Mouse (Mus musculus) small intestine, adult 2 months (tissue): ENCODE results near the gene Chd3. TPM values are rescaled to one million over a fixed set of nuclear protein-coding genes. Genes with fewer than 3 reads are reported as not detected.

Experiments used
- H3K27ac ChIP-seq: fragments of 200-500 bp; 2 replicates; pipeline ENCODE4 v1.5.1; 2012; ENCODE audit warnings: low read depth, low read length, control low read depth, inconsistent platforms; ENCODE audit not compliant: insufficient read depth
- H3K27me3 ChIP-seq: fragments of 200-500 bp; 2 replicates; pipeline ENCODE4 v1.6.1; 2012; ENCODE audit warnings: mild to moderate bottlenecking, moderate library complexity, low read length, inconsistent platforms; ENCODE audit not compliant: control insufficient read depth, insufficient read depth
- H3K36me3 ChIP-seq: fragments of 200-500 bp; 2 replicates; pipeline ENCODE4 v1.6.1; 2012; ENCODE audit warnings: mild to moderate bottlenecking, low read length, control low read depth, inconsistent platforms; ENCODE audit not compliant: control insufficient read depth, insufficient read depth
- H3K4me1 ChIP-seq: fragments of 200-500 bp; 2 replicates; pipeline ENCODE4 v1.6.1; 2012; ENCODE audit warnings: low read length, inconsistent platforms, mixed read lengths; ENCODE audit not compliant: control insufficient read depth, insufficient read depth, insufficient read length
- H3K4me3 ChIP-seq: fragments of 200-500 bp; 2 replicates; pipeline ENCODE4 v1.5.1; 2012; ENCODE audit warnings: low read depth, mild to moderate bottlenecking, control low read depth, inconsistent platforms, low read length, moderate library complexity
- CTCF ChIP-seq: fragments of 200-500 bp; IDR thresholded peaks from 2 replicates; pipeline ENCODE4 v1.5.1; 2012; ENCODE audit warnings: low read depth, mild to moderate bottlenecking, control low read depth, inconsistent platforms, low read length, moderate library complexity, mixed read lengths; ENCODE audit not compliant: insufficient replicate concordance, insufficient read length; ENCODE audit errors: extremely low read depth
- POLR2A ChIP-seq: fragments of 200-500 bp; IDR thresholded peaks from 2 replicates; pipeline ENCODE4 v1.6.1; 2012; ENCODE audit warnings: low read depth, mild to moderate bottlenecking, control low read depth, inconsistent platforms, low read length, moderate library complexity
- WGBS: fragments of 180-500 bp; shearing (Covaris S2); methylation state at CpG from one replicate; pipeline ENCODE4 v1.1.7; 2018; 5-methylcytosine and 5-hydroxymethylcytosine counted together
- polyA plus RNA-seq: library from polyadenylated mRNA; depleted of rRNA; stranded (reverse); fragments of >200 nt; gene quantifications from 2 replicates; pipeline ENCODE4 v1.2.3, GENCODE M21; 2012

Chd3 gene
- polyA plus RNA-seq, 1 experiment = 240 TPM

DNA sequence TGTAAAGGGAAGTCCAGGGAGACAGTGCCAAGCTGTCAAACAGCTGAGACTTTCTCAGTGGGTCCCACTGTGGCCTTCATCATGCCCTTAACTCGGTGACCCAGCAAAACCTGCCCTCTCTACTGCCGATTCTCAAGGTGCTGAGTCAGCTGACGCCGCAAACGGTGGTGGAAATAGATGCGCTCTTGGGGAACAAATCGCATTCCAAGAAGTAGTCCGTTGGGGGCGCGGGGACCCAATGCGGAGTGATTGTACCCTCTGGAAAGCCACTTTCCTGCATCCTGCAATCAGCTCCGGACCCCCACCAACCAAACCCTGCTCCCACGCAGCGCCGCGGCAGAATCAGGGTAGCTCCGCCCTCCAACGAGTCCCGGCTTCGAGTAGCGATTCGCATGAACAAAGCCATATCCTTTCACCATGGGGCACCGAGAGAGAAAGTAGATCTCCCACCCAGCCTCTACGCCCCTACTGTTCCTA, 37.2 kb downstream of the Chd3 start:
- H3K36me3 ChIP-seq = no peaks in the 10 kb centered on the region
- 1% methylated on average over 24 of the region's 24 CpGs for WGBS
- H3K4me3 ChIP-seq = peak overlapping the region; percentile 80
- H3K27ac ChIP-seq = no peak overlapping the region
- 0 out of 2 replicates have a peak, but pooled peaks cover 6% of the 10 kb centered on the region for H3K4me1 ChIP-seq
- H3K27me3 ChIP-seq = peaks cover 2% of the 10 kb centered on the region; the same call in 1 of the 2 replicates
- 0 out of 2 replicates have a peak, but pooled peaks have one; percentile 9 for TF ChIP-seq CTCF
- TF ChIP-seq POLR2A = no peak; the same call in 1 of the 2 replicates

DNA sequence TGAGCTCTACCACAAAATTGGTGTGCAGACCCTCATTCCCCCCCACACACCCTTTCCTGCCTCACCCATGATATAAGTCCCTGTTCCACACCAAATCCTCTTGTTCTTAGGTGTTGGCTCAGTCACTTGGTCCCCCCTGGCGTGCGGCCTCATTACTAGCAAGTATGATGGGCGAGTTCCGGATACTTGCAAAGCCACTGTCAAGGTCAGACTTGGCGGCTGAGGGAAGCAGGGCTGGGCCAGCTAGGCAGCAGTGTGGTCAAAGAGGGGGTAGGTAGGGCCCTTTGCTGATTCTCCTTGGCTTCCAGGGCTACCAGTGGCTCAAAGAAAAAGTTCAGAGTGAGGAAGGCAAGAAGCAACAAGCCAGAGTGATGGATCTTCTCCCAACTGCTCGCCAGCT, 38.1 kb downstream of the Chd3 start:
- TF ChIP-seq CTCF = no peak
- no peak for TF ChIP-seq POLR2A
- Histone ChIP-seq H3K4me3 (no peak overlapping the region), H3K4me1 (peaks cover 10% of the 10 kb centered on the region; the same call in 1 of the 2 replicates), H3K36me3 (no peaks in the 10 kb centered on the region), H3K27me3 (peaks cover 9% of the 10 kb centered on the region), H3K27ac (no peak overlapping the region)
- WGBS = 93% methylated on average over 6 of the region's 6 CpGs

DNA sequence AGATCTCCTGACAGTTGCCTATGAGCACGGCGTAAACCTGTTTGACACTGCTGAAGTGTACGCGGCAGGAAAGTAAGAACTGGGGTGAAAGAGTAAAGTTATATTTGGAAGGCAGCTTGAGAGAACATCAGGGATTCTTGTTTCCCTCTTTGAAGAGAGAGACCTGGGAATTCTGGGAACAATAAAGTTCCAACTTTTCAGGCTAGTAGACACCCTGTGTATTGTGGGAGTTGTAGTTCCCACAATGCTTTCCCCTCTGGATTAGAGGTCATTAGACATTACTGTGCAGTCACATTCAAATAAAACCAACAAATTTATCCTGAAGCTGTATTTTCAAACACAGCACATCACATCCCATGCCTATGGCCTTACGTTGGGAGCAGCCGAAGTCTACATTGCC, 40.7 kb downstream of the Chd3 start:
- no peak overlapping the region for H3K27ac ChIP-seq
- no peak overlapping the region for H3K4me3 ChIP-seq
- peaks cover 13% of the 10 kb centered on the region for H3K4me1 ChIP-seq
- 90% methylated on average over 6 of the region's 6 CpGs for WGBS
- H3K36me3 ChIP-seq = no peaks in the 10 kb centered on the region
- TF ChIP-seq CTCF = no peak
- TF ChIP-seq POLR2A = no peak
- H3K27me3 ChIP-seq = peaks cover 9% of the 10 kb centered on the region

DNA sequence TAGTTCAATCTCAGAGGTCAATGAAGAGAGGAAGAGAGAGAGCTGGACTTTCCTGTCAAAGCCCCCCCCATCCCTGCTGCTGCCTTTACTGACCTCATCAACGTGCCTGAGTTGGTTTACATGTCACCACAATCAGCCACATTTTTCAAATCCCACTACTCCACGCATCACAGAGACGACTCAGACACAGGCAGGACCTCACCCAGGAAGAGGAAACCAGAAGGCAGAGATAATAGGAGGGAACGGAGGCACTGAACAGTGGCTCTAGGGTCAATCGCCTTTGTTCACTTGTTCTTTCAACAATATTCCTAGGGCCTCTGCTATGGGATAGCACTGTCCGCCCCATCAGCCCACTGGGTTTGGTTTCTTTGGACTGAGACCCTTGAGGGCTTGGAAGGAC, 41.6 kb downstream of the Chd3 start:
- 60% methylated on average over 6 of the region's 6 CpGs for WGBS
- TF ChIP-seq POLR2A (no peak), CTCF (no peak)
- no peak overlapping the region for H3K4me3 ChIP-seq

DNA sequence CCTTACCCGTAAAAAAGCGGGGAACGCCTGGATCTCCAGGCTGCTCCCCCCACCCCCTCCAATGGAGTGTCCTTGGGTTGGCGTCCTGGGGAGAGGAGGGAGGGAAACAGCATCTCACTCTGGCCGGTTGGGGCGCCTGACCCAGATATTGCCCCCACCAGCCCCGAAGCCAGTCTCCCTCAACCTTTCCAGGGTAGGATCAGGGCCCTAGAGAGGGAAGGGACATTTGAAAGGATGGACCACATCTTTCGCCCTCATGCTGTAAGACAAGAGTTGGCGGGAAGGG, 42.1 kb downstream of the Chd3 start:
- no peak overlapping the region for H3K4me3 ChIP-seq

More for the DNA sequence above, 41.6 kb downstream of the Chd3 start:
- no peak overlapping the region for H3K27ac ChIP-seq
- H3K4me1 ChIP-seq = peaks cover 14% of the 10 kb centered on the region
- H3K36me3 ChIP-seq = no peaks in the 10 kb centered on the region
- peaks cover 9% of the 10 kb centered on the region for H3K27me3 ChIP-seq

DNA sequence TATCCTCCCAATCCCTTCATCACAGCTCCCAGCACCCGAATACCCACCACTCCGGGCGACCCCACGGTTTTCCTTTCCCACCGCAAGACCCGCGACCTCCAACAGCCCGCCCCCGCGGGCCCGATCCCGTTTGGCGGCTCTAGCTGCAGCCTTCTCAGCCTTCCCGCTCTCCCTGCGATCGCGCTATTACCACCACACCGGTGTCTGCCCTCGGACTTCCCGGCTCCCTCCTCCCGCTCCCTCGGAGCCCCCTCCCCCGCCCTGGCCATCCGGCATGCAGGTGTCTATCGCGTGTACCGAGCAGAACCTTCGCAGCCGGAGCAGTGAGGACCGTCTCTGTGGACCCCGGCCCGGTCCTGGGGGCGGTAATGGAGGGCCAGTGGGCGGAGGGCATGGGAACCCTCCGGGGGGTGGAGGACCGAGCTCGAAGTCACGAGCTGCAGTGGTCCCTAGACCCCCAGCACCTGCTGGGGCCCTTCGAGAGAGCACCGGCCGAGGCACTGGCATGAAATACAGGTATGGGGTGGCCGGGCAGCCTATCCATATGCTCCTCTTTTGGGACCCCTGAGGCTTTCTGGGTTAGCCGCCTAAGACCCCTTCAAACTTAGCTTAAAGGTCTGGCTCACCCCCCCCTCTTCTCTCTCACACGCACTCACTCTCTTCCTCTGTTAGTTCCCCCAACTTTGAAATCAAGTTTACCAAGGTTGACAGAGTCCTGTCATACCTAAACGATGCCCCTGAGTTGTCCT, 42.6 kb downstream of the Chd3 start:
- 4% methylated on average over 45 of the region's 45 CpGs for WGBS
- no peak overlapping the region for H3K27ac ChIP-seq
- no peaks in the 10 kb centered on the region for H3K36me3 ChIP-seq
- peaks cover 11% of the 10 kb centered on the region for H3K4me1 ChIP-seq
- peak overlapping the region; percentile 60 for H3K4me3 ChIP-seq
- peaks cover 9% of the 10 kb centered on the region for H3K27me3 ChIP-seq
- TF ChIP-seq CTCF (no peak), POLR2A (no peak)

More for the DNA sequence above, 42.1 kb downstream of the Chd3 start:
- H3K27me3 ChIP-seq = peaks cover 9% of the 10 kb centered on the region
- WGBS = 31% methylated on average over 9 of the region's 9 CpGs
- peaks cover 14% of the 10 kb centered on the region for H3K4me1 ChIP-seq
- no peaks in the 10 kb centered on the region for H3K36me3 ChIP-seq
- TF ChIP-seq CTCF (no peak), POLR2A (no peak)
- H3K27ac ChIP-seq = no peak overlapping the region

DNA sequence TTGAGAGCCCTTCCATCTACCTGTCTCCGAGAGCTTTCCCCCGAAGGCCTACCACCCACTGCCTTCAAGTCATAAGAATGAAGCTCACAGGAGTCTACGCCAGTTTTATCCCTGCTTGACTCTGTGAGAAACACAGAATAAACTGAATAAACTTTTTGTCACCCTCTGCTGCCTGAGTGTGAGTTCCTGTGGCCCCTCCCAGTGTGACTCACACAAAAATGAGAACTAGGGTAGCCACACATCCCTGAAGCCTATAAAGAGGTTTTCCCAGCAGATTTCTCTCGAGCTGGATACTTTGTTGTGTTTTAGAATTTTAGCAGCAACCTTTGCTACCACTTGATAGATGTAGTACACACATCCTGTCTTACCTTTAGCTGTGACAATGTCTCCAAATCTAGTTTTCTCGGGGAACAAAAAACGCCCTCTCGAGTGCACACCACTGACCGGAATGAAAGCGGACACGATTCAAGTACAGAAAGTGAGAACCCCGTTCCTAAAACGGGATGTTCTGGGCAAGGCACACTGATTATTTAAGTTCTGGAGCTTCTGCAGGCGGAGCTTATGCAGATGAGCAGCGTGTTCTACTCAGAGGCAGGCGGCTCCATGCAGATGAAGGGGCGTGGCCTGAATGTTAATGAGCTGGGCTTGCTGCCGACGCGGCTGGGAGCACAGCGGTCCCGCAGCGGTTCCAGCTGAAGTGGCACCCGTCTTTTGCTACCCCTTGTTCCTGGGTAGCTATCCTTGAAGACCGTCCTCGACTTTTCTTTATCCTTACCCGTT, 43.4 kb downstream of the Chd3 start, which contains the start of gene Kcnab3:
Kcnab3 (plus strand) TSS at position 631 of the 780 bp plus-strand sequence.
- Histone ChIP-seq H3K27me3 (peaks cover 9% of the 10 kb centered on the region), H3K36me3 (no peaks in the 10 kb centered on the region), H3K4me1 (peaks cover 10% of the 10 kb centered on the region), H3K27ac (peak within 1 kb of the TSS; percentile 34), H3K4me3 (peak within 1 kb of the TSS; percentile 60)
- WGBS = 10% methylated on average over 26 of the region's 26 CpGs
- no peak for TF ChIP-seq POLR2A
- TF ChIP-seq CTCF = no peak
